Mouse (Mus musculus) forebrain, postnatal 0 days (tissue): ENCODE data around the gene Nanos3. TPM values are rescaled to one million over a fixed set of nuclear protein-coding genes. Genes with fewer than 3 reads are reported as not detected.

Source experiments
- ATAC-seq: fragments of 200-750 bp; cut with Nextera tagmentation; 2 replicates; pipeline ENCODE4 v1.8.0; 2017; ENCODE audit warnings: mild to moderate bottlenecking, moderate library complexity
- DNase-seq: peaks from one replicate; pipeline ENCODE4 v3.0.0-alpha.2; 2015
- H3K27ac ChIP-seq: fragments of 300-500 bp; sonication (generic); 2 replicates; pipeline ENCODE4 v1.5.1; 2014; ENCODE audit warnings: low read depth, mild to moderate bottlenecking, antibody characterized with exemption, low read length, moderate library complexity, mixed read lengths
- H3K27me3 ChIP-seq: fragments of 300-500 bp; sonication (generic); 2 replicates; pipeline ENCODE4 v1.6.1; 2014; ENCODE audit warnings: mild to moderate bottlenecking, low read length, mixed read lengths; ENCODE audit not compliant: insufficient read depth
- H3K36me3 ChIP-seq: fragments of 300-500 bp; sonication (generic); 2 replicates; pipeline ENCODE4 v1.6.1; 2014; ENCODE audit warnings: mild to moderate bottlenecking, moderate library complexity; ENCODE audit not compliant: insufficient read depth
- H3K4me1 ChIP-seq: fragments of 300-500 bp; sonication (generic); 2 replicates; pipeline ENCODE4 v1.6.1; 2014; ENCODE audit warnings: antibody characterized with exemption; ENCODE audit not compliant: insufficient read depth
- H3K4me2 ChIP-seq: fragments of 300-500 bp; sonication (generic); 2 replicates; pipeline ENCODE4 v1.6.1; 2014; ENCODE audit warnings: low read depth, mild to moderate bottlenecking, moderate library complexity
- H3K4me3 ChIP-seq: fragments of 300-500 bp; sonication (generic); 2 replicates; pipeline ENCODE4 v1.5.1; 2014; ENCODE audit warnings: low read depth, low read length, mixed read lengths
- H3K9ac ChIP-seq: fragments of 300-500 bp; sonication (generic); 2 replicates; pipeline ENCODE4 v1.6.1; 2014; ENCODE audit warnings: mild to moderate bottlenecking
- H3K9me3 ChIP-seq: fragments of 300-500 bp; sonication (generic); 2 replicates; pipeline ENCODE4 v1.6.1; 2016; ENCODE audit warnings: low read length
- CTCF ChIP-seq: sonication (generic); IDR thresholded peaks from 2 replicates; pipeline ENCODE4 v1.5.1; 2016; ENCODE audit warnings: antibody characterized with exemption, control low read depth, low read depth
- WGBS: fragments of 180-500 bp; shearing (Covaris S2); extraction: QIAGEN DNeasy Blood & Tissue Kit; methylation state at CpG from one replicate; pipeline ENCODE4 v1.1.7; 2014; 5-methylcytosine and 5-hydroxymethylcytosine counted together
- polyA plus RNA-seq: library from polyadenylated mRNA; unstranded; fragments of >200 nt; fragmentation: Nextera tagmentation; extraction: Ambion mirVana; gene quantifications from 2 replicates; pipeline ENCODE4 v1.2.1, GENCODE M21; 2015
- total RNA-seq: library from RNA; depleted of rRNA; stranded (reverse); fragments of >200 nt; gene quantifications from 2 replicates; pipeline ENCODE4 v1.2.3, GENCODE M21; 2014

Gene Nanos3
- total and polyA plus RNA-seq, 2 experiments from 2014 or later, result 1.7 to 10.0 TPM

GRCm38 (mm10) chr8:84192023-84192422 is 7.0 kb upstream of the Nanos3 start:
- no peak for TF ChIP-seq CTCF
- no peak overlapping the region for H3K4me3 ChIP-seq
- H3K27ac ChIP-seq, result 0 out of 2 replicates have a peak overlapping the region, but pooled peaks have one; percentile 40
- H3K9ac ChIP-seq, result no peak overlapping the region
- H3K27me3 ChIP-seq, result 0 out of 2 replicates have a peak, but pooled peaks cover 3% of the 10 kb centered on the region
- 38% methylated on average over 13 of the region's 13 CpGs for WGBS
- DNase-seq (no peak), ATAC-seq (peak; percentile 26; the same call in 1 of the 2 replicates)
- no peaks in the 10 kb centered on the region for H3K9me3 ChIP-seq
- H3K4me1 ChIP-seq, result no peaks in the 10 kb centered on the region
- H3K4me2 ChIP-seq, result peak overlapping the region; percentile 24; the same call in 1 of the 2 replicates
- H3K36me3 ChIP-seq, result no peaks in the 10 kb centered on the region

GRCm38 (mm10) chr8:84190191-84190867 is 5.3 kb upstream of the Nanos3 start:
- H3K27me3 ChIP-seq, result 0 out of 2 replicates have a peak, but pooled peaks cover 3% of the 10 kb centered on the region
- H3K4me3 ChIP-seq, result no peak overlapping the region
- H3K36me3 ChIP-seq, result no peaks in the 10 kb centered on the region
- H3K9me3 ChIP-seq, result no peaks in the 10 kb centered on the region
- no peak overlapping the region for H3K4me2 ChIP-seq
- no peaks in the 10 kb centered on the region for H3K4me1 ChIP-seq
- no peak for ATAC-seq
- 94% methylated on average over 7 of the region's 7 CpGs for WGBS
- no peak for TF ChIP-seq CTCF
- no peak for DNase-seq
- no peak overlapping the region for H3K27ac ChIP-seq
- no peak overlapping the region for H3K9ac ChIP-seq

GRCm38 (mm10) chr8:84189603-84190002 is 4.6 kb upstream of the Nanos3 start:
- Histone ChIP-seq H3K27ac (no peak overlapping the region), H3K9me3 (no peaks in the 10 kb centered on the region), H3K4me1 (0 out of 2 replicates have a peak, but pooled peaks cover 2% of the 10 kb centered on the region), H3K4me2 (no peak overlapping the region), H3K9ac (no peak overlapping the region), H3K4me3 (no peak overlapping the region), H3K27me3 (0 out of 2 replicates have a peak, but pooled peaks cover 3% of the 10 kb centered on the region), H3K36me3 (no peaks in the 10 kb centered on the region)
- WGBS, result 56% methylated on average over 4 of the region's 4 CpGs
- no peak for DNase-seq
- no peak for ATAC-seq
- TF ChIP-seq CTCF, result no peak

DNA sequence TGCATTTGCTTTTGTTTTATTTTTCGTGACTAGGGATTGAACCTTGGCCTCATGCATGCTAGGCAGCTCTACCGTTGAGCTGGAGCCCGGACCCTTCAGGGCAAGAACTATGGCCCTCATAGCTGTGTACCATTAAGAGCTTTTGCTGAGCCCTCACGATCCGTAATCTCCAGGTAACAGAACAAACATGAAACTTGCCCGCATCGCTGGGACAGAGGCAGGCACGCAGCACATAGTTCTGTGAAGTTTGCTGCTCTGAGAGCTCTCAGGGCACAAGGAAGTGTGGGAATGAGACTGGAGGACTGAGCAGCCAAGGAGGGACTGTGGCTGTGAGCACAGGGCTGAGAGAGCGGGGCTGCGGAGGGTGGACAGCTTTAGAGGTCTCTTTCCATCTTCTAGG is 3.7 kb upstream of the Nanos3 start:
- no peaks in the 10 kb centered on the region for H3K9me3 ChIP-seq
- H3K4me2 ChIP-seq, result no peak overlapping the region
- 86% methylated on average over 10 of the region's 10 CpGs for WGBS
- DNase-seq (no peak), ATAC-seq (no peak)
- no peak overlapping the region for H3K4me3 ChIP-seq
- 0 out of 2 replicates have a peak, but pooled peaks cover 6% of the 10 kb centered on the region for H3K4me1 ChIP-seq
- no peak overlapping the region for H3K9ac ChIP-seq
- H3K27ac ChIP-seq, result no peak overlapping the region
- H3K36me3 ChIP-seq, result no peaks in the 10 kb centered on the region
- 0 out of 2 replicates have a peak, but pooled peaks cover 3% of the 10 kb centered on the region for H3K27me3 ChIP-seq
- no peak for TF ChIP-seq CTCF

DNA sequence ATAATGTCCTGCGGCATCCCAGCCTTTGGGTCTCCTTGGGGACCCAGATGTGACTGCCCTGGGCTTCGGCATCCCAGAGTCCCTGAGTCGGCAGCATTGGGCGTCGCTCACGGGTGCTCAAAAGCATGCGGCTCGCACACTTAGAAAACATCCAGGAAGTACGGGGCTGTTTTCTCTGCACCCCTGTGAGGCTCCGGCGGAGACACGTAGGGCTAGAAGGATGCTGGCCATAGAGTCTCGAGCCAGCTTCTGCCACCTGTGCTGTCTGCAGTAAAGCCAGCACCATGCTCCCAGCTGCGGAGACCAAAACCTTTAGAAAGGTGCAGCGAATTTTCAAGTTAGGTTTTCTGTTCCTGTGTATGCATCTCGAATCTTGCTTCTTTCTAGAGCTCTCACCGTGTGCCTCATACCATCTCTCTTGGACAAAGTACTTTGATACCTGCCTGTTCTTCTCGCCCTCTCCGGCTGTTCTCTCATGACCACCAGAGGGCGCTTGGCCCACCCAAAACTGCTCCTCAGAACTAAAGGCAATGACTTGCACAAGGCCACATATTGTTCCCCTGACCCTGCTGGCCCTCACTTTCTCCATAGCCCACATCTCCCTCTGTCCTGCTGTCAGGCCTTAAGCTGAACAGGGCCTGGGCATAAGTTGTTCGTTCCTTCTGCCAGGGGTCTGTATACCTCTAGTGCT is 2.2 kb upstream of the Nanos3 start:
- H3K4me1 ChIP-seq, result peaks cover 14% of the 10 kb centered on the region
- DNase-seq (no peak), ATAC-seq (no peak)
- H3K4me3 ChIP-seq, result peak overlapping the region; percentile 23
- 7% methylated on average over 21 of the region's 21 CpGs for WGBS
- 0 out of 2 replicates have a peak, but pooled peaks cover 3% of the 10 kb centered on the region for H3K27me3 ChIP-seq
- peak; percentile 73 for TF ChIP-seq CTCF
- H3K9ac ChIP-seq, result peak overlapping the region; percentile 37; the same call in 1 of the 2 replicates
- peak overlapping the region; percentile 50 for H3K4me2 ChIP-seq
- no peak overlapping the region for H3K27ac ChIP-seq
- H3K9me3 ChIP-seq, result no peaks in the 10 kb centered on the region
- no peaks in the 10 kb centered on the region for H3K36me3 ChIP-seq

- under 1% methylated on average over 12 of the region's 12 CpGs for WGBS
- H3K27ac ChIP-seq, result no peak overlapping the region
- peak overlapping the region; percentile 37; the same call in 1 of the 2 replicates for H3K9ac ChIP-seq
- H3K4me2 ChIP-seq, result peak overlapping the region; percentile 50
- ATAC-seq, result peak; percentile 39; the same call in 1 of the 2 replicates
- H3K4me3 ChIP-seq, result peak overlapping the region; percentile 23
- 0 out of 2 replicates have a peak, but pooled peaks cover 3% of the 10 kb centered on the region for H3K27me3 ChIP-seq
- peaks cover 17% of the 10 kb centered on the region for H3K4me1 ChIP-seq
- peak; percentile 95 for TF ChIP-seq CTCF
- H3K9me3 ChIP-seq, result no peaks in the 10 kb centered on the region
- H3K36me3 ChIP-seq, result no peaks in the 10 kb centered on the region
- peak; percentile 84 for DNase-seq
Measured at GRCm38 (mm10) chr8:84186547-84186946, 1.5 kb upstream of the Nanos3 start.
